Mouse (Mus musculus) cerebellum, adult (tissue): ENCODE data around the gene Dnah8.
A peak's percentile ranks its signal among the peaks of the same experiment; 100 is the strongest.
"Not testable (repeated sequence)": the region's sequence is repeated elsewhere in the genome, so short reads cannot be mapped to it uniquely, and the experiment has no call there.

Experiments used
- ATAC-seq: cut with Nextera tagmentation; 2 replicates; pipeline ENCODE4 v1.9.2; 2017; ENCODE audit warnings: mild to moderate bottlenecking, moderate library complexity, mixed read lengths; ENCODE audit not compliant: insufficient number of reproducible peaks, low FRiP score, low TSS enrichment

Dnah8 gene

DNA sequence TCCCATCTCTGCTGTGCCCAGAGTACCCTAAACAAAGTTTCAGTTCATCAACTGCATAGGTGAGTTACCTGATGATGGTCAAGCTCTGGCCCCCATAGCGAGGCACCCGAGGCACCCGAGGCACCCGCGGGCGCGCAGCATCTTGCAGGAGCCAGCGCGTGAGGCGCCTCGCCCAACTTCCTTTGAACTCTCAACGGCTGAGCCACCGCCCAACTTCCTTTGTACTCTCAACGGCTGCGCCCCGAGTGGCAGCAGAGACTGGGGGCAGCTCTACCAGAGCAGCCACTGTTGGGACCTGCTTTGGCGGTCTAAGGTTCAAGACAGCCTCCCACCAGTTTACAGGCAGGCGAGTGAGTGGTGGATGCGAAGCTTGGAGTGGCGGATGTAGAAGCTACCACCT, at the start of gene Dnah8:
Gene Dnah8 (plus strand): TSS at position 223 of the 400 bp plus-strand sequence.
- ATAC-seq: not testable (repeated sequence)

GRCm38 (mm10) chr17:30574783-30575075, 49.4 kb upstream of the Dnah8 start:
- ATAC-seq: no peak

DNA sequence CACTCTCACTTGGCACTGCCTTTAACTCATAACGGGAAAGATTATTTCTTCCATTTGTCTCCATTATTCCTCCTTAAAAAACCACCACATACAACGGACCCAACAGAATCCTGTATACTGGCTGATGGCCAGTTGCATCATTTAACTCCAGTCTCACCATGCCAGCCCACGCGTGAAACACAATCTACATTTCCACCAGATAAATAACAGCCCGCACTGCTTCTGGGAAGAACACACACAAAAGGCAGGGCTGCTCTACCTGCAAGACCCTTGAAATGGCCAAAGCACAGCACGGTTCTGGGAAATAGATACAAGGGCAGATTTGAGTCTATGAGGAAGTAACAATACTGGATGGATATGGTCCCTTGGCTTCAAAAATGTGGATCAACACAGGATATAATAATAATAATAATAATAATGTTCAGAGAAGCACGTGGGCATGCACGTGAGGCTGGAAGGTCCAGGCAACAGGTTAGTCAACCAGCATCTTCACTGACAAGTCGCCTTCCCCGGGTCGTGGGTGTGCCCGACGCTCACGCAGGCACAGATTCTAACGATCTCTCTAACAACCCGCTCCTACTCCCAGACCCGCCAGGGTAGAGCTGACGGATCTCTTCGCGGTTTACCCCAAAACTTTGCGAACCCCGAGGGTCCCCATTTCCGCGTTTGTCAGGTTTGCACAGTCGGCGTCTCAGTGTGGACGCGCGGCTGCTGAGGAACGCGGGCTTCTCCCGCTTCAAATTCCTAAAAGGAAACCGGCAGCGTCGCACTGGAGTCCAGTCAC, 48.8 kb upstream of the Dnah8 start:
- ATAC-seq: no peak

GRCm38 (mm10) chr17:30575941-30576773, 48.0 kb upstream of the Dnah8 start, which contains the start of gene Btbd9:
TSS of gene Btbd9 (minus strand) at chr17:30576488.
- peak; percentile 90 for ATAC-seq

DNA sequence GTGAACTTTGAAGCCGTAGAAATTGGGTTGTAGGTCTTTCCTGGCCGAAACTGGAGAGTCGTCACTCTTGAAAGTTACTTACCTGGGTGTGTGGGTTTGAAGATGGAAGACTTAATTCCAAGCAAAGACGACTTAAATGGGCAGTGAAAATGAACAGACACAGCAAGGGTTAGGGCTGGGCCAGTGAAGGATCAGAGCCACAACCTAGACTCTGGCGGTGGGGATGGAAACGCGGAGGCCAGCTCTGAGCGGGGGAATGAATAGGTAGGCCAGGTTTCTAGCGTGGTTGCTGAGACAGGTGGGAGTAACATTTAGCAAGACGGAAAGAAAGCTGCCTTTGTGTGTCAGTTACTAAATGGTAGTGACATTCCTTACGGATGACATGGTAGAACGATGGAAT, 47.2 kb upstream of the Dnah8 start:
- no peak for ATAC-seq

DNA sequence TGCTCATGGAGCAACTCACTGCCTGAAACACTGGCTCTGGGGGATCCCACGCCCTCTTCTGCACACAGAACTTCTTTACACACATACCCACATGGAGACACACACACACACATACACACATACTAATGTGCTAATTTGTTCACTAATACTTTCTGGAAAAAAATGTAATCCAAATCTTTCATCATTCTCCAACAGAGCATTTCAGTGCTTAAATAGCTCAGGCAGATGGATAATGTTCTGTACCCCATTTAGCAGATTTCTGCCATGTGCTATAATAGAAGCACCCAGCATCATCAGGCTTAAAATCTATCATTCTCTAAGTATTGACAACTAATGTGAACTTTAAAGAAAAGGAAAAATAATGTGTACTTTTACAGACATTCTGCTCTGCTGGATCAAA, 43.4 kb upstream of the Dnah8 start:
- ATAC-seq: no peak

DNA sequence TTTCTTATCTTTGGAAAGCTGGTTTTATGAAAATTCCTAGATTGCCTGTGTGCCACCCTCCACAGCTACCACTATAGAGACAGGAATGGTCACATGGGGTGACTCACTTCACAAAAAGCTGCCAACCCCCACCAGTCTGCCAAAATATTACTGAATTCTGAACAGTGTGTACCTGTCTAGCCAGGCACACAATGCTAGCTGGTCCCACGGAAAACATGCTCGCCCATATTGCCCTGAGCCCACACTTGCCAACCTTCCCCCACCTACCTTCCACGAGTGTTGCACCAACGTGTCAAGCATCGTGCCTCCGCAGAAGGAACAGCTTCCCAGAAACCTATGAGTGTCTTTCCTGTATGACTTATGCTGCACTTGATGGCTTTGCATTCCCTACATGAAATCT, 43.0 kb upstream of the Dnah8 start:
- no peak for ATAC-seq

DNA sequence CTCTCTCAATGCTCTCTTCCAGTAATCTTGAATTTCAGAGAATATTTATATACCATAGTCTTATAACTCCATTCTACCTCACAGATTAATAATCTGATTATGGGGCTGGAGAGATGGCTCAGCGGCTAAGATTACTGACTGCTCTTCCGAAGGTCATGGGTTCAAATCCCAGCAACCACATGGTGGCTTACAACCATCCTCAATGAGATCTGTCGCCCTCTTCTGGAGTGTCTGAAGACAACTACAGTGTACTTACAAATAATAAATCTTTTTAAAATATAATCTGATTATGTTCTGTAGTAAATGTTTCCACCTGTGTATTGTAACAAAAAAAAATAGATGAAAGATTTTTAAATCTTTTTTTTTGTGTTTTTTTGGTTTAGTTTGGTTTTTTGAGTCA, 41.8 kb upstream of the Dnah8 start:
- no peak for ATAC-seq

DNA sequence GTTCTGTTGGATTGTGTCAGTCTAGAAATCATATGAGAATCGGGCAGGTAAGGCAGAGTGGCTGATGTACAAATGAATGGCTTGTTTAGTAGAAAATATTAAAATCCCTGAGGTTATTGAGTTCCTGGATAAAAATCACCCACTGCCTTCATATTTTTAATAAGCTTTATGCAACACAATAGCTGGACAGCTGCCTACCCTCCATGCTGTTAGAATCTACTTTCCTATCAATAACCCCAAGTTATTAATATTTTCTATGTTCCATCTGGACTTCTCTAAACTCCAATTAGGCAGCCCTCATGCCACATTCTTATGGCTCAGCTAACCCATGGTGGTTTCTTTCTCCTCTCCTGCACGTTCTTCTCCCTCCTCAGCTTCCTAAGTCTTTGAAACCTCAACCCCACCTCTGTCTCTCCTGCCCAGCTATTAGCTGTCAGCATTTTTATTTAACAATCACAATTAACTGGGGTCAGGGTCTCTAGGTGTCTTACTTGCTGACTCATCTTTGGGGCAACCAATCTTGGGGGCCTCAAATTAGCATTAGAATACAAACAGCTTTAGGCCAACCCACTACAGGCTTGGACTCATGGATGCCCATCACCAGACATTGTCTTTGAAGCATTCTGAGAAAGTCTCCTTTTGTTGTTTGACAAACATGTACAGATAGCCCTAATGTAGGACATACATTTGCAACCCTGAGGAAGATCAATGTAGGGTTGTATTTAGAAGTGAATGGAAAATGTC, 40.7 kb upstream of the Dnah8 start:
- no peak for ATAC-seq

DNA sequence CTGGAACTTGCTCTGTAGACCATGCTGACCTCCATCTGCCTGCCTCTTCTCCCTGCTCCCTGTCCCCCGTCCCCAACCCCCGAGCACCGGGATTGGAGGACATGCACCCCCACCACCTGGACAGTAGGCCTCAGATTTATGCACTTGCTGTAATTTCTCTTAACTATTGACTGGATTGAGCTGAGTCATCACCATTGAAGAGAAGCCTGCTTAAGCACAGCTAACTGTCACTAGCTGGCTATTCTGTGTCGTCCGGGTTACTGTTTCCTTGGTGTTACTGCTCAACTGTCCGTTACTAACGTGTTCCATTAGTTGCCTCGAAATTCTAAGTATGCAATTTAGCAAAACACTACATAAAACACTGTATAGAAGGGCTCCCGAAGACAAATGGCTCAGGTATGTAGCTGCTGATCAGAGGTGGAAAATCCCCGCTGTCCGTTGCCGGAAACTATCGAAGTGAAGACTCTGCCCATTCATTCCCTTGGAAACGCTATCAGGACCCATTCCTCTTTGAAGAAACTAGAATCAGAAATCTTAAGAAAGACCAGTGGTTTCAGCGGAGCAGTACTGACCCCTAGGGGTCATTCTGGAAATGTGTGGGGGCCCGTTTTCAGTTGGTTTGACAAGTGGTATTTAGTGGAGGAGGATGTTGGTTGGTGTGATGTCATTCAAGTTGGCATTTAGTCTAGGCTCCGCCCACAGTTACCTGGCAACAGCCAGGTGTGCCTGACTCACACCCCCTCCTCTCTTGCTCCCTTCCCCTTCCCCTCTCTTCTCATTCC, 33.5 kb upstream of the Dnah8 start:
- no peak for ATAC-seq

DNA sequence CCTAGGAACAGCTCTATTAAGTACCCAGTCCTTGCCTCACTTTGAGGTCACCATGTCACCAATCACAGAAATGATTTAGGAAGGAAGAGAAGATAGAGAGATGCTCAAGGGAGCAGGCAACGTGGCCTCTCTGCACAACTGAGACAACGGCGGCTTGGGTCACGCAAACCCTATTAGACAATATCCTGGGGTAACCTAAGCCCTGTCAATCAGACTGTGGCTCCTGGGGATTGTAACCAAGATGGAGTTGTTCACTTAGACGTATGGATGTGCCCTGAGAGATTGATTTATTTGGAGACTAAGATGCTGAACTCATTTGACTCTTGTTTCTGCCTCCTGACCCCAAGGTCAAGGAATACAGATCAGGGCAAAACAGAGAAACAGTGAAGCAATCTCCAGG, 29.7 kb upstream of the Dnah8 start:
- no peak for ATAC-seq

DNA sequence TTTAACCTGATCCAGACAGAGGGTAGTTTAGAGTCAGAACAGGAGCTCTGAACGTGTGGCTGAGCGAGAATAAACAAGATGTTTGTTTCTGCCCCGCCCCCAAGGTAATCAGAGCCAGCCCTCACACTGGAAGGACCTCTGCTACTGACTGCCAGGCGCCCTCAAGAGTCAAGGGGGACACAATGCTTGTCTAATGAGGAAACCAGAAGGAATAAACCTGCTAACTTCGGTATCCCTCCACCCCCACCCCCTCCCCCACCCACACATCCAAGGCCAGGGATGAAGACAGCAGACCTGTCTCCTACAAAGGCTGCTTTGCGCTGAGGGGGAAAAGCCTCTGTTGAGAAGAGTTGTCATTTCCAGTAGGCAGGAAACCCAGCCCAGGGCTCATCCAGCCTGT, 29.3 kb upstream of the Dnah8 start:
- no peak for ATAC-seq

DNA sequence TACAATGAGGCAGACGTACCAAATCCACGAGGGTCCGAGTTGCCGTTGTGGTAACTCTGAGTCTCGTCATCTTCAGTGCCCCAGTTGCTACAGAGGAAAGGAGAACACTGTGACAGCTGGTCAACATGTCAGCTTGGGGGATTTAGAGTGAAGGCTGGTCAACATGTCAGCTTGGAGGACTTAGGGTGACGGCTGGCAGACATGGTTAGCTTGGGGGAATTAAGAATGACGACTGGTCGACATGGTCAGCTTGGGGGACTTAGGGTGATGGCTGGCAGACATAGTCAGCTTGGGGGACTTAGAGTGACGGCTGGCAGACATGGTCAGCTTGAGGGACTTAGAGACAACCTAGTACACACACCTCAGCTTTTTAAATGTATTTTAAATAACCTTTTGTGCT, 26.4 kb upstream of the Dnah8 start:
- no peak for ATAC-seq

DNA sequence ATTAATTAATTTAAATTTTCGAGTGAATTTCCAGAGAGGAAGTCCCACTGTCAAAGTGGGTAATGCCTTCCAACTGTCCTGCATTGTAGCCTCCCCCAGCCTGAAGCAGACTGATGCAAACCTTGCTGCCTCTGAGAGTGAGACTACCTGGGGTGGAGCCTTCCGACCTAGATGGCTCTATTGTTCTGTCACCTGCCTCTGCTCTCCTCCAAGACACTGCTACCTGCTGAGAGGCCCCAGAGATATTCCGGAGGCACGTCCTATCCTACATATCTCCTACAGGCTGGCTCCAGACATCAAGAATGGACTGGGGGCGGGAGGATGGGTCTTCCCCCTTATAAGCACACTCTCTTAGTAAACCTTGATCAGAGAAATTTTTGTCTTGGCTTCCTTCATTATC, 25.9 kb upstream of the Dnah8 start:
- ATAC-seq: no peak

DNA sequence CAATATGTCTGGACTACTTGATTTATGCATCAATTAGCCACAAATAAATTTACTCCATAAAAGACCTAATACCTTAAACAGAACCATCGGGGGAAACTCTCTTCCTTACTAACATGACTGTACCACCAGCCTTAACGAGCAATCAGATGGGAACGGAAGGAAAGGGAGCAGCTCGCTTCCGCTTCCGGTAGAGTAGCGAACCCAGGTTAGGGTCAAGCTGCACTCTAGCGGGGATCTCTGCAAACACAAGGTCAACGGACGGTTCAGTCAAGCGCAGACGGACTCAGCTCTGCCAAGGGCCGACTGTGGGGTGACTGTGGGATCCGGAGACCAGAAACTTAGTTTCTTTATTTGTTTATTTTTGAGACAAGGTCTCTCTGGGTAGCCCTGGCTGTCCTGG, 22.0 kb upstream of the Dnah8 start:
- no peak for ATAC-seq

DNA sequence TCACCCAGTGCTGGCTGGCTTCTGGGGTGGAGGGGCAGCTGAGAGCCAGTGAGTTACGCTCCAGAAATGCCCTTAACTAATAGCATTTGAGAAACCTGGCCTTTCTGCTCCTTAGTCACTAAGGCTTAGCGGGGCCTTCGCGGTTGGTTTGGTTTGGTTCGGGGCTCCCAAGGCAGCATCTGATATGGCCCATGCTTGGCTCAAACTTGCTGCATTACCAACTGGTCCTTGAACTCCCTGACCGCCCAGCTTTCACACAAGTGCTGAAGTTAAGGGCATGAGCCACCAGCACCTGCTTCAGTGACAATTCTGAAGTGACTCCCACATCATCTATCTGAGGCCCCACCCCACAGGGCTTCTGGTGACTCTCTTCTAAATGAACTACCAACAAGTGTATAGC, 19.9 kb upstream of the Dnah8 start:
- ATAC-seq: no peak

DNA sequence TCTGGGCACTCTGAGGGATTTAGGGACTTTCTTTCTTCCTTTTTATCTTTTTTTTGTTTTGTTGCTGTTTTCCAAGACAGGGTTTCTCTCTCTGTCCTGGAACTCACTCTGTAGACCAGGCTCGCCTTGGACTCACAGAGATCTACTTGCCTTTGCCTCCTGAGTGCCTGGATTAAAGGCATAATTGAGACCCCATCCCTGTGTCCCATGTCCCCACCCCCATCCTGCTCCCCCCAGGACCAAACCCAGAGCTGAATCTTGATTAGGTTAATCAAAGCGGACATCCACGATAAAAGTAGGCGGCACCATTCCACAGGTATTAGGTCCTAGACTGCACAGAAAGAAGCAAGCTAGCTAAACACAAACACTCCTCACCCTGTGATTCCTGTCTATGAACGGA, 19.2 kb upstream of the Dnah8 start:
- ATAC-seq: no peak

DNA sequence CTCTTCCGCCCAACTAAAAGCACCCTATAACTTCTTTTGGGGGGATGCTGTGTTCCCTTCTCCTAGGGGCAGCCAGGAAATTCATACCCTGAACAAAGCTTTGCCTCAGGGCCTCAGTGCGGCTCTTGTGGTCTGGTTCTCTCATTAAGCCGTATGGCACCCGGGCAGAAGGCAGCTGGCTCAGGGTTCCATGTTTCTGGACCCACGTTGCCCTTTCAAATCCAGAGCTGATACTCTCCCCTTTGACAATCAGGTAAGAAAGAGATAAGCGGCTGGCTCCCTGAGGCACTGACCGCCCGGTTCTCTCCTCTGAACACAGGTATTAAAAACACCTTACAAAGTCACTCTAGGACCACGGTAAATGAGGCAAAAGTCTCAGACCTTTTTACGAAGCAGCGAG, 17.9 kb upstream of the Dnah8 start:
- ATAC-seq: no peak

- ATAC-seq: no peak
Measured at GRCm38 (mm10) chr17:30606634-30607081, 17.5 kb upstream of the Dnah8 start.

DNA sequence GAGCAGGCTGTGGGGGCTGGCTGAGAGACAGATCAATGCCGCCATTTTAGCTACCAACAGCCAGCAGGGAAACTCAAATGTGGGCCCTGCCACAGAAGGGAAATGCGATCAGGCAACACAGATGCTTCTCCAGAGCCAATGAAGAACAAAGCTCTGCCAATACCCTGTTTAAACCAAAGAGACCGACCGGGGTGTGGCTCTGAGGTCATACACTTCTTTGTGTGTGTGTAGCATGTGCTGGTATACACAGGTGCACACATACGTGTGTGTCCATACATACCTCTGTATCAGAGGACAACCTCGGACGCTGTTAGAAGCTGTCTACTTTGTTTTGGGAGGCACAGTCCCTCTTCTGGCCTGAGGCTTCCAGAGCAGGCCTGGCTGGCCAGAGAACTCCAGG, 16.8 kb upstream of the Dnah8 start:
- ATAC-seq: no peak
